Mouse (Mus musculus) heart, embryonic 11.5 days (tissue): Measurements from ENCODE around the gene Adgrg6. TPM values are rescaled to one million over a fixed set of nuclear protein-coding genes. Genes with fewer than 3 reads are reported as not detected.

Experiments
- ATAC-seq: fragments of 200-750 bp; cut with Nextera tagmentation; replicated peaks from 2 replicates; pipeline ENCODE4 v1.8.0; 2017; ENCODE audit warnings: moderate library complexity; ENCODE audit not compliant: insufficient number of reproducible peaks, low FRiP score, low TSS enrichment
- H3K27ac ChIP-seq: fragments of 300-500 bp; sonication (generic); 2 replicates; pipeline ENCODE4 v1.5.1; 2014; ENCODE audit warnings: mild to moderate bottlenecking, low read depth, low read length
- H3K27me3 ChIP-seq: fragments of 300-500 bp; sonication (generic); 2 replicates; pipeline ENCODE4 v1.6.1; 2014; ENCODE audit warnings: mild to moderate bottlenecking, low read length, mixed read lengths; ENCODE audit not compliant: control insufficient read depth, insufficient read depth
- H3K36me3 ChIP-seq: fragments of 300-500 bp; sonication (generic); 2 replicates; pipeline ENCODE4 v1.6.1; 2014; ENCODE audit warnings: mild to moderate bottlenecking, low read length, moderate library complexity, mixed read lengths; ENCODE audit not compliant: control insufficient read depth, insufficient read depth
- H3K4me1 ChIP-seq: fragments of 300-500 bp; sonication (generic); 2 replicates; pipeline ENCODE4 v1.6.1; 2014; ENCODE audit warnings: low read length; ENCODE audit not compliant: control insufficient read depth, insufficient read depth
- H3K4me2 ChIP-seq: fragments of 300-500 bp; sonication (generic); 2 replicates; pipeline ENCODE4 v1.6.1; 2014; ENCODE audit warnings: mild to moderate bottlenecking, moderate library complexity
- H3K4me3 ChIP-seq: fragments of 300-500 bp; sonication (generic); 2 replicates; pipeline ENCODE4 v1.5.1; 2014; ENCODE audit warnings: low read depth, low read length
- H3K9ac ChIP-seq: fragments of 300-500 bp; sonication (generic); 2 replicates; pipeline ENCODE4 v1.6.1; 2014; ENCODE audit warnings: mild to moderate bottlenecking, low read depth, low read length, moderate library complexity
- H3K9me3 ChIP-seq: fragments of 300-500 bp; sonication (generic); replicated peaks from 2 replicates; pipeline ENCODE4 v1.6.1; 2016; ENCODE audit warnings: low read length; ENCODE audit not compliant: control insufficient read depth
- WGBS: fragments of 180-500 bp; shearing (Covaris S2); extraction: QIAGEN DNeasy Blood & Tissue Kit; methylation state at CpG from one replicate; pipeline ENCODE4 v1.1.7; 2014; ENCODE audit not compliant: insufficient replicate concordance; 5-methylcytosine and 5-hydroxymethylcytosine counted together
- polyA plus RNA-seq: library from polyadenylated mRNA; unstranded; fragments of >200 nt; fragmentation: Nextera tagmentation; extraction: Ambion mirVana; gene quantifications from 2 replicates; pipeline ENCODE4 v1.2.1, GENCODE M21; 2014

Gene Adgrg6
- polyA plus RNA-seq, 1 experiment from 2014 or later: 23.8 TPM

GRCm38 (mm10) chr10:14391025-14391639 lies 154.3 kb downstream of the Adgrg6 start:
- no peaks in the 10 kb centered on the region for H3K9me3 ChIP-seq
- no peak overlapping the region for H3K9ac ChIP-seq
- ATAC-seq: no peak
- H3K27me3 ChIP-seq: no peaks in the 10 kb centered on the region
- no peak overlapping the region for H3K4me3 ChIP-seq
- no peak overlapping the region for H3K4me2 ChIP-seq
- H3K36me3 ChIP-seq: no peaks in the 10 kb centered on the region
- 14% methylated on average over 11 of the region's 11 CpGs for WGBS
- no peak overlapping the region for H3K27ac ChIP-seq
- 0 out of 2 replicates have a peak, but pooled peaks cover 4% of the 10 kb centered on the region for H3K4me1 ChIP-seq

GRCm38 (mm10) chr10:14385574-14385973 lies 159.9 kb downstream of the Adgrg6 start:
- H3K27me3 ChIP-seq: no peaks in the 10 kb centered on the region
- H3K9me3 ChIP-seq: no peaks in the 10 kb centered on the region
- ATAC-seq: no peak
- H3K27ac ChIP-seq: no peak overlapping the region
- no peaks in the 10 kb centered on the region for H3K36me3 ChIP-seq
- H3K9ac ChIP-seq: no peak overlapping the region
- 0 out of 2 replicates have a peak, but pooled peaks cover 4% of the 10 kb centered on the region for H3K4me1 ChIP-seq
- 62% methylated on average over 5 of the region's 5 CpGs for WGBS
- no peak overlapping the region for H3K4me3 ChIP-seq
- no peak overlapping the region for H3K4me2 ChIP-seq

GRCm38 (mm10) chr10:14365065-14365589 lies 180.3 kb downstream of the Adgrg6 start:
- ATAC-seq: no peak
- Histone ChIP-seq H3K9me3 (no peaks in the 10 kb centered on the region), H3K9ac (no peak overlapping the region), H3K4me1 (no peaks in the 10 kb centered on the region), H3K27ac (no peak overlapping the region), H3K36me3 (no peaks in the 10 kb centered on the region), H3K4me2 (no peak overlapping the region), H3K4me3 (no peak overlapping the region), H3K27me3 (no peaks in the 10 kb centered on the region)
- 58% methylated on average over 1 of the region's 1 CpGs for WGBS

DNA sequence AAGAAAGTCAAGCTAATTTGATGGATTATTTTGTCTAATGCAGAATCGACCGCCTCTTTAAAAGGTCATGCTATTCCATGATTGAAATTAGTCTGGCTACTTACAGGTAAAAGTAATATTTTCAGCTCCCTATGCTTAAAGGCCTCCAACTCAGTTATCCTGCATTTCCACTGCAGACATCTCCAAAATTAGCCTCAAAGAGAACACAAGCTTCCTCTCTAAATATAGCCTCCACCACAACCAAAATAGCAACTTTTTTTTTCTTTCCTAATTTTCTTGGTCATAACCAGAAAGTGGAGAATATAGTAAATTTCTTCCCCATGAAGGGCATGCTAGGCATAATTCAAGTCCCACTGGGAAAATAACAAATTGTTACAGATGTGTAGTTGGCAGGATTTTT lies 182.2 kb downstream of the Adgrg6 start:
- Histone ChIP-seq H3K4me2 (no peak overlapping the region), H3K4me3 (no peak overlapping the region), H3K9me3 (no peaks in the 10 kb centered on the region), H3K9ac (no peak overlapping the region), H3K4me1 (no peaks in the 10 kb centered on the region), H3K27ac (no peak overlapping the region), H3K27me3 (no peaks in the 10 kb centered on the region), H3K36me3 (no peaks in the 10 kb centered on the region)
- WGBS: 88% methylated on average over 2 of the region's 2 CpGs
- ATAC-seq: no peak

GRCm38 (mm10) chr10:14358271-14358670 lies 187.2 kb downstream of the Adgrg6 start:
- no peak overlapping the region for H3K27ac ChIP-seq
- H3K4me3 ChIP-seq: no peak overlapping the region
- no peak overlapping the region for H3K4me2 ChIP-seq
- no peaks in the 10 kb centered on the region for H3K9me3 ChIP-seq
- no peak overlapping the region for H3K9ac ChIP-seq
- H3K27me3 ChIP-seq: no peaks in the 10 kb centered on the region
- H3K4me1 ChIP-seq: no peaks in the 10 kb centered on the region
- WGBS: 78% methylated on average over 3 of the region's 3 CpGs
- no peak for ATAC-seq
- H3K36me3 ChIP-seq: no peaks in the 10 kb centered on the region

Other genes starting within 250 kb of the Adgrg6 start
- 91.8 and 93.6 TPM in 2 replicates for gene Vta1, start 159.9 kb upstream of the Adgrg6 start, polyA plus RNA-seq
- 0.19 and 0.31 TPM in 2 replicates for gene Nmbr, start 159.9 kb upstream of the Adgrg6 start, polyA plus RNA-seq
- gene Gje1, start 172.6 kb upstream of the Adgrg6 start, polyA plus RNA-seq: not detected in 2 replicates